Mouse (Mus musculus) B cell, adult 2 months (primary cell): Measurements from ENCODE around the gene Olfr397.

Source experiments
- DNase-seq, 2 experiments: peaks; one replicate each; pipeline ENCODE4 v3.0.0; 2022

Gene Olfr397

GRCm38 (mm10) chr11:73960517-73960916 lies at the start of gene Olfr397:
Gene Olfr397 (plus strand): TSS chr11:73960817.
- no peak for DNase-seq

DNA sequence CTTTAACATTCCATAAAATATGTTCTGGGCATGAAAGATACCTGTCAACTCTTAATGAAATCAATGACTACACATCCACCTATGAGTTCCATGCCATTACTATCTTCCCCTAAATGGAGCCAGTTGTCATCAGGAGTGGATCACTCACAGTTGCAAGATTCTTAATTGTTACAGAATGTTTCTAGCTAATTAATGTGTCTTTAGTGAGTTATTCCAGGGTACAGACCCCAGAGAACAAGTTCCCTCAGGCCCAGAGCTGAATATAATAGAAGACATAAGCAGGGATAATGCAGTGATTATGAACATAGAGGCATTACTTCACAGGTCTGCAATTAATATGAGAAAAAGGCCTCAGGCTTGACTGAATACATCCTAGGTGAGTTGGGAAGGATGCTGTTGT lies 24.2 kb upstream of the Olfr397 start, which contains the start of gene Olfr23:
Olfr23 (plus strand) TSS at position 301 of the 400 bp plus-strand sequence.
- no peak for DNase-seq

DNA sequence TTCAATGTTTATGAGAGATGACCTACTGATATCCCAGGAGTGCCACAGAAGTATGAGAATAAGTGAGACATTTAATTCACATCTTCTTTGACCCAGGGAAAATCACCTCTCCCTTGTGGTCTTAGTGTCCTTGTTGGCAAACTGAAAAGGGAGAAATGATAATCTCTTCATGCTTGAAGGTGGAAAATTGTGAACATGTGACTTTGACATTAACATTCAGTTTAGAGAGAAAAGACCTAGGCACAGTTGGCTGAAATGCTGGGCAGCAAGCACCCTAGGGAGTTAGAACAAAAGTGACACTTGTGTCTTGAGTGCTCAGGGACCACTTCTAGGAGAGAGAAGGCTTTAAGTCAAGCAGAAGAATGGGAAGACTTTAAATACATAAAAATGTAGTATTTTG lies 29.7 kb downstream of the Olfr397 start, which contains the start of gene Olfr398:
Olfr398 (minus strand) TSS at position 101 of the 400 bp plus-strand sequence.
- DNase-seq: no peak

- DNase-seq: no peak
Observed at GRCm38 (mm10) chr11:73993115-73993514, 32.5 kb downstream of the Olfr397 start.
